Mouse (Mus musculus): ENCODE results near the gene Olfr224. TPM values are rescaled to one million over a fixed set of nuclear protein-coding genes. Genes with fewer than 3 reads are reported as not detected.
"Not testable (repeated sequence)": the region's sequence is repeated elsewhere in the genome, so short reads cannot be mapped to it uniquely, and the experiment has no call there.

Olfr224 gene
- polyA plus RNA-seq, 1 experiment from 2014 or later, result not detected

DNA sequence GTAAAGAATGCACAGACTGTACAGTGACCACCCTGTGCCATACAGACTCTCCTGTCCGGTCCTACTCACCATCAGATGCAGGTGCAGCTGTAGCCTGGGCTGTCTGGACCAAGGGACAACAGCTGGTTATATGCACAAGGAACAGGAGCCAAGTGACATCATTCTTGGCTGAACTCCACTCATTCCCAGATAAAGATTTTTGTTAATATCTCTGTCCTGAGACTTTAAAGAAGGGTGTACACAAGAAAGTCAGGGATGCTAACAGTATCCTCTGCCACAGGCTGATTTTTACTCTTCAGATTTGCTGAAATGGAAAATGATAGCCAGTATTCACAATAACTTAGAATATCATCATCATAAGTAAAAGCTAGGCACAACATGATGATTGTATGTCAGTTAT lies 14.8 kb downstream of the Olfr224 start, which contains the start of gene Olfr328:
TSS of gene Olfr328 (minus strand) at position 101 of the 400 bp plus-strand sequence.
- Histone ChIP-seq H3K27ac (ENCODE audit: low read length) (no peak within 1 kb of the TSS), H3K4me2 (ENCODE audit: low read depth, low read length) (no peak within 1 kb of the TSS), H3K36me3 (ENCODE audit: control insufficient read depth, insufficient read depth, low read length) (no peaks in the 10 kb centered on the region), H3K9me3 (ENCODE audit: control insufficient read depth, low read length) (no peaks in the 10 kb centered on the region), H3K9ac (ENCODE audit: low read length) (no peak within 1 kb of the TSS), H3K4me1 (replicated peaks; ENCODE audit: control insufficient read depth, insufficient read depth, low read length) (no peaks in the 10 kb centered on the region), H3K4me3 (ENCODE audit: low read length) (no peak within 1 kb of the TSS), H3K27me3 (ENCODE audit: control insufficient read depth, insufficient read depth, low read depth, low read length) (no peaks in the 10 kb centered on the region)
- ATAC-seq (ENCODE audit: low read depth), result no peak
- 75% methylated on average over 1 of the region's 1 CpGs for WGBS

DNA sequence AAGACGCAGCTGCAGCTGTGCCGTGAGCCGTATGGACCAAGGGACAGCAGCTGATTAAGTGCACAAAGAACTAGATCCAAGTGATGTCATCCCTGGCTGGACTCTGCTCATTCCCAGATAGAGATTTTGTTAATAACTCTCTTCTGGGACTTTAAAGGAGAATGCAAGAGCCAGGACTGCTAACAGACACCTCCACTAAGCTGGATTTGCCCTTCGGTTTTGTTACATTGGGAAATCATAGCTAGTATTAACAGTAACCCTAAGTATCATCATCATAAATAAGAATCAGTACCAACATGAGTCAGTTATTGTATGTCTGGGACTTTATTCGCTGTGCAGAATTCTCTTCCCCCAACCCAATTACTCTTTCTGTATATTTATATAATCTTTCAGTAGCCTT lies 24.0 kb downstream of the Olfr224 start, which contains the start of gene Olfr329-ps:
TSS of gene Olfr329-ps (minus strand) at position 101 of the 400 bp plus-strand sequence.
- WGBS, result 70% methylated on average over 5 of the region's 5 CpGs

DNA sequence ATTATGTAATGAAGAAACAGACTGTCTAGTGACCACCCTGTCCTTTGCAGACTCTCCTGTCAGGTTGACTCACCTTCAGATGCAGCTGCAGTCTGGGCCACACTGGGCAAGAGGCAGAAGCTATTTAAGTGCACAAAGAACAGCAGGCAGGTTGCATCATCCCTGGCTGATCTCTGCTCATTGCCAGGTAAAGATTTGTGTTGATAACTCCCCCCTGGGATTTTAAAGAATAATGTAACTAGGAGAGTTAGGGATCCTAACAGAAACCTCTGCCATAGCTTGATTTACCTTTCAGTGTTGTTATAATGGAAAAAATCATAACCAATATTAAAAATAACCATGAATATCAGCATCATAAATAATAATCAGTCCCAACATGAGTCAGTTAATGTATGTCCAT lies 35.6 kb downstream of the Olfr224 start, which contains the start of gene Olfr330:
TSS of gene Olfr330 (minus strand) at position 101 of the 400 bp plus-strand sequence.
- H3K36me3 ChIP-seq (ENCODE audit: control insufficient read depth, insufficient read depth, low read length); H3K4me1 ChIP-seq (replicated peaks; ENCODE audit: control insufficient read depth, insufficient read depth, low read length); H3K4me3 ChIP-seq (ENCODE audit: low read length); H3K27me3 ChIP-seq (ENCODE audit: control insufficient read depth, insufficient read depth, low read depth, low read length); H3K4me2 ChIP-seq (ENCODE audit: low read depth, low read length); H3K9ac ChIP-seq (ENCODE audit: low read length); H3K9me3 ChIP-seq (ENCODE audit: control insufficient read depth, low read length); ATAC-seq (ENCODE audit: low read depth); H3K27ac ChIP-seq (ENCODE audit: low read length): not testable (repeated sequence)

More for the DNA sequence above, 24.0 kb downstream of the Olfr224 start, which contains the start of gene Olfr329-ps:
- no peak within 1 kb of the TSS for H3K9ac ChIP-seq (ENCODE audit: low read length)
- H3K36me3 ChIP-seq (ENCODE audit: control insufficient read depth, insufficient read depth, low read length), result no peaks in the 10 kb centered on the region
- H3K27ac ChIP-seq (ENCODE audit: low read length), result no peak within 1 kb of the TSS
- ATAC-seq (ENCODE audit: low read depth), result no peak
- no peak within 1 kb of the TSS for H3K4me2 ChIP-seq (ENCODE audit: low read depth, low read length)
- no peaks in the 10 kb centered on the region for H3K9me3 ChIP-seq (ENCODE audit: control insufficient read depth, low read length)
- H3K4me1 ChIP-seq (replicated peaks; ENCODE audit: control insufficient read depth, insufficient read depth, low read length), result no peaks in the 10 kb centered on the region
- H3K4me3 ChIP-seq (ENCODE audit: low read length), result no peak within 1 kb of the TSS
- H3K27me3 ChIP-seq (ENCODE audit: control insufficient read depth, insufficient read depth, low read depth, low read length), result no peaks in the 10 kb centered on the region

DNA sequence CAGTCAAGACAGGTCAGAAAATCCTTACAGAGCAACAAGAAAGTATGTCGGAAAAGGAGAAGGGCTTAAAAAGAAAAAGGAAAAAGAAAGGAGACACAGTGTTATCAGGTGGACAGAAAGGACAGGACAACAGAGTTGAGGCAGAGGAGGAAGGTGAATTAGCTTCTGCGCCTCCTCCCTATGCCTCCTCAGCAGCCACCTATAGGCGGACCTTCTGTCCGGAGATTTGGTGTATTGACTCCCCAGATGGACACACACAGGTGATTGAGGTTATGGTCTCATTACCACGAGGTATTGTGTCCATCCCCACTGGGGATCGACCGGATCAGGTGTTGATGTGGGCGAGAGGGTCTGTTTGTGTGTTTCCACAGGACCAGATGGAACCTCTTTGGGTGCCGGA lies 50.6 kb downstream of the Olfr224 start:
- not testable (repeated sequence) for H3K9me3 ChIP-seq (ENCODE audit: control insufficient read depth, low read length); H3K27ac ChIP-seq (ENCODE audit: low read length); ATAC-seq (ENCODE audit: low read depth); H3K9ac ChIP-seq (ENCODE audit: low read length); H3K4me3 ChIP-seq (ENCODE audit: low read length); H3K36me3 ChIP-seq (ENCODE audit: control insufficient read depth, insufficient read depth, low read length); H3K4me1 ChIP-seq (replicated peaks; ENCODE audit: control insufficient read depth, insufficient read depth, low read length); H3K4me2 ChIP-seq (ENCODE audit: low read depth, low read length); H3K27me3 ChIP-seq (ENCODE audit: control insufficient read depth, insufficient read depth, low read depth, low read length)
- WGBS, result 87% methylated on average over 7 of the region's 9 CpGs

DNA sequence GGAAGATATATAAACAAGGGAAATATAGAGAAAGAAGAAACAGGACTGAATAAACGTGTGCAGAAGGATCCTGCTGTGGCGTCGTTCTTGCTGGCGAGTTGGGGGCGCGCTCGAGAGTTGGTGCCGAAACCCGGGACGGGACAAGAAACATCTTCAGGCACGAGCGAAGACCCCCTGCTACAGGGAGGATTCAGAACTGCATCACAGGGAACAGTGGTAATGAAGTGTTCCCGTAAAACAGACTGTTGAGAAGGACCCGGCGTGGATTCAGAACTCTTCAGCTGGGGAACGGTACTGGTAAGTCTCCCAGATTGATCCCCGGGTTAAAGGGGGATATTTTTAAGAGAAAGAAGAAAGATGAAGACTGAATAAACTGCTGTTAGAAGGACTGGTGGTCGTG lies 51.4 kb downstream of the Olfr224 start:
- not testable (repeated sequence) for H3K27ac ChIP-seq (ENCODE audit: low read length); H3K9me3 ChIP-seq (ENCODE audit: control insufficient read depth, low read length); H3K4me1 ChIP-seq (replicated peaks; ENCODE audit: control insufficient read depth, insufficient read depth, low read length); H3K27me3 ChIP-seq (ENCODE audit: control insufficient read depth, insufficient read depth, low read depth, low read length); H3K9ac ChIP-seq (ENCODE audit: low read length); H3K36me3 ChIP-seq (ENCODE audit: control insufficient read depth, insufficient read depth, low read length); H3K4me2 ChIP-seq (ENCODE audit: low read depth, low read length); ATAC-seq (ENCODE audit: low read depth); H3K4me3 ChIP-seq (ENCODE audit: low read length)
- WGBS, result 93% methylated on average over 17 of the region's 18 CpGs

Other genes starting within 250 kb of the Olfr224 start
- gene Zfp672, start 240.2 kb downstream of the Olfr224 start, polyA plus RNA-seq (2015; fragmentation: Nextera tagmentation; extraction: Ambion mirVana), result 35.4 and 37.6 TPM in 2 replicates
- 35.1 and 36.9 TPM in 2 replicates for gene Sh3bp5l, start 239.8 kb downstream of the Olfr224 start, polyA plus RNA-seq (2015; fragmentation: Nextera tagmentation; extraction: Ambion mirVana)
- 0.33 TPM in 1 of 2 replicates, not detected in the other for gene Lypd8, start 191.5 kb downstream of the Olfr224 start, polyA plus RNA-seq (2015; fragmentation: Nextera tagmentation; extraction: Ambion mirVana)
- not detected in 2 replicates for gene 1810065E05Rik, start 149.4 kb downstream of the Olfr224 start, polyA plus RNA-seq (2015; fragmentation: Nextera tagmentation; extraction: Ambion mirVana)
- not detected in 2 replicates for gene Gm12253, start 138.0 kb downstream of the Olfr224 start, polyA plus RNA-seq (2015; fragmentation: Nextera tagmentation; extraction: Ambion mirVana)
- gene Lypd9, start 117.6 kb downstream of the Olfr224 start, polyA plus RNA-seq (2015; fragmentation: Nextera tagmentation; extraction: Ambion mirVana), result not detected in 2 replicates
- gene Olfr30, start 108.3 kb downstream of the Olfr224 start, polyA plus RNA-seq (2015; fragmentation: Nextera tagmentation; extraction: Ambion mirVana), result not detected in 2 replicates
- 0.14 and 0.19 TPM in 2 replicates for gene Olfr332, start 78.0 kb downstream of the Olfr224 start, polyA plus RNA-seq (2015; fragmentation: Nextera tagmentation; extraction: Ambion mirVana)
- not detected in 2 replicates for gene Olfr331, start 68.0 kb downstream of the Olfr224 start, polyA plus RNA-seq (2015; fragmentation: Nextera tagmentation; extraction: Ambion mirVana)
- not detected in 2 replicates for gene Olfr330, start 35.7 kb downstream of the Olfr224 start, polyA plus RNA-seq (2015; fragmentation: Nextera tagmentation; extraction: Ambion mirVana)
- gene Olfr329-ps, start 24.1 kb downstream of the Olfr224 start, polyA plus RNA-seq (2015; fragmentation: Nextera tagmentation; extraction: Ambion mirVana), result not detected in 2 replicates
- 0.05 TPM in 1 of 2 replicates, not detected in the other for gene Olfr328, start 14.9 kb downstream of the Olfr224 start, polyA plus RNA-seq (2015; fragmentation: Nextera tagmentation; extraction: Ambion mirVana)
- gene Olfr325, start 7.2 kb upstream of the Olfr224 start, polyA plus RNA-seq (2015; fragmentation: Nextera tagmentation; extraction: Ambion mirVana), result not detected in 2 replicates
- gene Olfr324, start 24.6 kb upstream of the Olfr224 start, polyA plus RNA-seq (2015; fragmentation: Nextera tagmentation; extraction: Ambion mirVana), result not detected in 2 replicates
- not detected in 2 replicates for gene 2210407C18Rik, start 45.5 kb upstream of the Olfr224 start, polyA plus RNA-seq (2015; fragmentation: Nextera tagmentation; extraction: Ambion mirVana)
- not detected in 2 replicates for gene Olfr323, start 59.9 kb upstream of the Olfr224 start, polyA plus RNA-seq (2015; fragmentation: Nextera tagmentation; extraction: Ambion mirVana)
- 0.09 and 0.19 TPM in 2 replicates for gene Trim58, start 69.9 kb upstream of the Olfr224 start, polyA plus RNA-seq (2015; fragmentation: Nextera tagmentation; extraction: Ambion mirVana)
- gene Olfr322, start 88.2 kb upstream of the Olfr224 start, polyA plus RNA-seq (2015; fragmentation: Nextera tagmentation; extraction: Ambion mirVana), result not detected in 2 replicates
- gene Olfr320, start 110.5 kb upstream of the Olfr224 start, polyA plus RNA-seq (2015; fragmentation: Nextera tagmentation; extraction: Ambion mirVana), result not detected in 2 replicates
- gene Olfr319, start 128.6 kb upstream of the Olfr224 start, polyA plus RNA-seq (2015; fragmentation: Nextera tagmentation; extraction: Ambion mirVana), result not detected in 2 replicates
- not detected in 2 replicates for gene Olfr318, start 153.5 kb upstream of the Olfr224 start, polyA plus RNA-seq (2015; fragmentation: Nextera tagmentation; extraction: Ambion mirVana)
- not detected in 2 replicates for gene Olfr317, start 168.7 kb upstream of the Olfr224 start, polyA plus RNA-seq (2015; fragmentation: Nextera tagmentation; extraction: Ambion mirVana)
- not detected in 2 replicates for gene Olfr316, start 182.2 kb upstream of the Olfr224 start, polyA plus RNA-seq (2015; fragmentation: Nextera tagmentation; extraction: Ambion mirVana)
- gene Olfr315, start 202.6 kb upstream of the Olfr224 start, polyA plus RNA-seq (2015; fragmentation: Nextera tagmentation; extraction: Ambion mirVana), result not detected in 2 replicates
- not detected in 2 replicates for gene Olfr314, start 212.4 kb upstream of the Olfr224 start, polyA plus RNA-seq (2015; fragmentation: Nextera tagmentation; extraction: Ambion mirVana)
- 11.9 and 15.8 TPM in 2 replicates for gene Fam183b, start 231.4 kb upstream of the Olfr224 start, polyA plus RNA-seq (2015; fragmentation: Nextera tagmentation; extraction: Ambion mirVana)
- gene Olfr313, start 244.4 kb upstream of the Olfr224 start, polyA plus RNA-seq (2015; fragmentation: Nextera tagmentation; extraction: Ambion mirVana), result not detected in 2 replicates

Data from lung, embryonic 16.5 days (tissue).